Mouse (Mus musculus) adipocyte (in vitro differentiated cells): ENCODE results near the gene Mrpl54.
"Not testable (repeated sequence)": the region's sequence is repeated elsewhere in the genome, so short reads cannot be mapped to it uniquely, and the experiment has no call there.

Source experiments
- DNase-seq: peaks from one replicate; pipeline ENCODE4 v3.0.0-alpha.2; 2016; ENCODE audit warnings: low spot score

The Mrpl54 gene

DNA sequence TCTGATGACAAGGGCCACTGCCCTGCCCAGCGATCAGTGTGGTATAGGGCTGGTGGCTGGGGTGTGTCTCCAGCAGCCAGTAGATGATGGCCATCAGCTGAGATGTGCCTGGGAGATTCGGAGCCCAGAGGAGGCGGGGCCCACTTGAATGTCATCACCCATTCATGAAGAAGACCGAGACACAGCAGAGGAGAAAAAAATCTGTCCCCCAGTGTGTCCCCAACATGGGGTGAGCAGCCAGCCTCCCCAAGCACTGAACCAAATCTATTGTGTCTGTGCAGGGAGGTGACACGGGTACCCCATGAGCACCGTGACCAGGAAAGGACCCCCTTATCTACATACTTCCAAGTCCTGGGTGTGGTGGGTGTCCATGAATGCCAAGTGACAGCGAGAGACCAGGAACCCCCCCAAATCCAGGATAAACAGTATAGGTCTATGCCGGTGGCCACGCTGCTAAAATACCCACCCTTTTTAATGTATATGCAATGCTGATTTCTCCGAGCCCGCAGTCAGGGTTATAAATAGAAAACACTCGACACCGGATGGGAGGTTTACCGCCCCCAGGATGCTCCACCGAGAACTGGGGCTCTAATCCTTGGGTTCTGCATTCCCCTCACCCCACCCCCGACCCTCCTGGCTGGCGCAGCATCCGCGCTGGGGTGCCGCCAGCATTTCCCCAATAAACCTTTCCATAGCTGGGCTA is 36.8 kb downstream of the Mrpl54 start:
- DNase-seq: no peak

DNA sequence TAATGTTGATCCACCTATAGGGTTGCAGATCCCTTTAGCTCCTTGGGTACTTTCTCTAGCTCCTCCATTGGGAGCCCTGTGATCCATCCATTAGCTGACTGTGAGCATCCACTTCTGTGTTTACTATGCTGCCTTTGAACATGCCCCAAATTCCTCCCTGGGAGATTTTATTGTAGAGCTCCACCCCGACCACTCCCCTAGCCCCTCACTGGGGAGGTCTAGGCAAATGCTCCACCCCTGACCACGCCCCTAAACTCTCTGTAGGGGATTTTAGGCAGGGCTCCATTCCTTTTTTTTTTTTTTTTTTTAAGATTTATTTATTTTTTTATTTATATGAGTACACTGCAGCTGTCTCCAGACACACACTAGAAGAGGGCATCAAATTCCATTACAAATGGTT is 43.0 kb downstream of the Mrpl54 start:
- not testable (repeated sequence) for DNase-seq

DNA sequence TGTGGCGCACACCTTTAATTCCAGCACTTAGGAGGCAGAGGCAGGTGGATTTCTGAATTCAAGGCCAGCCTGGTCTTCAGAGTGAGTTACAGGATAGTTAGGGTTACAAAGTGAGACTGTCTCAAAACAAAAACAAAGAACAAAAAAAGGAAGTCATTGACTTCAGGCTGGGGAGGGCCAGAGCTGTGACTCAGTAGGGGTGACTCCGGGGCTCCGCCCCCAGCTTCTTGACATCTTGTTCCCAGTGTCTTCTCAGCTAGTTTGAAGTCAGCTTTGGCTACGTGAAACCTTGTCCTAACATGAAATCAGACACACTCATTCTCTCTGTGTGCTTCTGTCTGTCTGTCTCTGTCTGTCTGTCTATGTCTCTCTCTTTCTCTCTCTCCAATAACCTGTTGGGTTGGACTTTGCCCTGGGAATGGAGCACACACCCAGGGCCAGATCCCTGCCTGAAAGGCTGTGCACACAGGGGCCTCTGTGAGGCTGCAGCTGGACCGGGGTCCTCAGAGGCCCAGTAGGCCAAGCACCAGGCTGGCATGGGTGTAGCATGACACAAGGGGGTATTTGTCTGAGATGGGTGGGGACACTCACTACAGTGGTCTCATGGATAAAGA is 45.2 kb downstream of the Mrpl54 start:
- DNase-seq: no peak

DNA sequence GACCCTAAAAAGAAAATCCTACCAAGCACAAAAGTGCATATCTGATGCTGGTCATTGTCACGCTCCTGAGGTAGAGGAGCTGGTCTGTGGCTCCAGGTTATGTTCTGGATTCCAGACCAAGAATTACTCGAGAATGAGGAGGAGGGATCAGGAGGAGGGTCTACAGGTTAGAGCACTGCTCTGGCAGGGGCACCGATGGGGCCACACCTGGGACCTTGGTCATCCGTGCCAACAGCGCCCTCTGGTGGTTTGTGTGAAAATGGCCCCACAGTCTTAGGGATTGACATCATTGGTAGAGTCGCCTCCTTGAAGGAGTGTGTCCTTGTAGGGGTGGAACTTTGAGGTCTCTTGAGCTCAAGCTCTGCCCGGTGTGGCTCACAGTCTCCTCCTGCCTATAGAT is 48.8 kb downstream of the Mrpl54 start:
- DNase-seq: peak; percentile 34

DNA sequence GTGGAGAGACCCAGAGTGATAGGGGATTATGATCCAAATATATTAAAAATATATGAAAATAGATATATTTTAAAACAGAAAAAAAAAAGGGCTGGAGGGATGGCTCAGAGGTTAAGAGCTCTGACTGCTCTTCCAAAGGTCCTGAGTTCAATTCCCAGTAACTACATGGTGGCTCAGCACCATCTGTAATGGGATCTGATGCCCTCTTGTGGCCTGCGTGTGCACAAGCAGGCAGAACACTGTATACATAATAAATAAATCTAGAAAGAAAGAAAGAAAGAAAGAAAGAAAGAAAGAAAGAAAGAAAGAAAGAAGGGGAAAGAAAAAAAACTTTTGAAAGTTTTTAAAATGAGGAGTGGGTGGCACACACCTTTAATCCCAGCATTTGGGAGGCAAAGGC is 49.5 kb downstream of the Mrpl54 start:
- DNase-seq: peak; percentile 30

DNA sequence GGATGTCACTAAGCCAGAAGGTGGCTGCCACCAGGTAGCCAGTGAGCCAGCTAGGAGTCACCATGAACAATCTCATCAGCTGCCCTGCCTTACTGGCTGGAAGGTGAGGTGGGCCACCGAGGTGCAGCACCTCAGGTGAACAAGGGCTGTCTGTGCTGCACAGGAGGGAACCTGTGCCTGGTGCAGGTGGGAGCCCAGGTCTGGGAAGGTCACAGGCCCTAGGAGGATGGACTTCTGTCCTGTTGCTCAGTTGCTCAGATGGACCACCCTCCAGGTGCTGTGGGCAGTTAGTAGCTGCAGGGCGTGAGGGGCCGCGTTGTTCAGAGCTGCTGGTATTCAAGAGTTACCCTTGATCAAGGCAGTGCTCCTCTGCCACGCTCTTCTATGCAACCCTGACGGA is 49.9 kb downstream of the Mrpl54 start:
- DNase-seq: no peak

DNA sequence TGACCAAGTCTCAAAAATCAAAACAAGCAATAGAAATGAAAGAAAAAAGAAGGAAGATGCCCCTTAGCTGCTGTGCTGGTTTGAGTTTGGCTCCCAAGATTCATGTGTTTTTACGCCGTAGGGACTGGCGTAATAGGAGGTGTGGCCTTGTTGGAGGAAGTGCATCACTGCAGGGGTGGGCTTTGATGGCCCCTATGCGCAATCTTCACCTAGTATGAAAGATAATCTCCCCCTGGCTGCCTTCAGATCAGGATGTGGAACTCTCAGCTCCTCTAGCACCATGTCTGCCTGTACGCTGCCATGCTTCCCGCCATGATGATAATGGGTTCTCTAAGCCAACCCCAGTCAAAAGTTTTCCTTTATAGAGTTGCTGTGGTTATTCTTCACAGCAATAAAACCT is 50.5 kb downstream of the Mrpl54 start:
- DNase-seq: no peak
